Mouse (Mus musculus): ENCODE measurements around the gene Dcst2. TPM values are rescaled to one million over a fixed set of nuclear protein-coding genes. Genes with fewer than 3 reads are reported as not detected.

The Dcst2 gene
- total and polyA plus RNA-seq, 3 experiments = 0.06 TPM; not detected in 2

- TF ChIP-seq USF2 (IDR thresholded peaks at IDR 0.05; ENCODE audit: borderline replicate concordance in 1 of 2, insufficient read depth in 1 of 2, low read depth in 1 of 2, low read length in 2 of 2) (no peak), RAD21 (IDR thresholded peaks at IDR 0.05; ENCODE audit: low read depth, low read length) (peak; percentile 95), GATA1 (IDR thresholded peaks at IDR 0.05; ENCODE audit: low read depth, low read length) (no peak), EP300 (IDR thresholded peaks at IDR 0.05; ENCODE audit: low read depth in 1 of 2, low read length in 2 of 2) (no peak), TAL1 (IDR thresholded peaks at IDR 0.05; ENCODE audit: low read length) (no peak)
Measured at GRCm38 (mm10) chr3:89340465-89340864, 21.3 kb upstream of the Dcst2 start (continued).

- Histone ChIP-seq H3K4me1 (ENCODE audit: control insufficient read depth in 1 of 2, insufficient read depth in 2 of 2, low read length in 2 of 2) (peaks cover 2 to 5% of the 10 kb centered on the region in 2 experiments), H3K9me3 (replicated peaks; ENCODE audit: insufficient read depth, low read length) (no peaks in the 10 kb centered on the region), H3K79me2 (ENCODE audit: control insufficient read depth, insufficient read depth, low read length, poor library complexity) (no peaks in the 10 kb centered on the region; the same call in 1 of the 2 replicates), H3K27ac (ENCODE audit: control insufficient read depth, low read depth, low read length) (no peak overlapping the region), H3K36me3 (ENCODE audit: control insufficient read depth in 1 of 2, insufficient read depth in 2 of 2, low read length in 2 of 2) (peaks cover 0 to 2% of the 10 kb centered on the region in 2 experiments; a peak in 2 of 4 replicates), H3K4me3 (ENCODE audit: control insufficient read depth in 1 of 2, insufficient read depth in 1 of 2, low read depth in 2 of 2, low read length in 2 of 2) (no peak overlapping the region), H3K9ac (ENCODE audit: control insufficient read depth, low read depth, low read length, poor library complexity, severe bottlenecking) (no peak overlapping the region), H3K27me3 (ENCODE audit: control insufficient read depth in 1 of 2, insufficient read depth in 2 of 2, low read length in 2 of 2) (no peaks in the 10 kb centered on the region)
- no peak for TF ChIP-seq ZC3H11A (IDR thresholded peaks at IDR 0.05; ENCODE audit: low read depth, low read length)
- TF ChIP-seq ZNF384 (IDR thresholded peaks at IDR 0.05; ENCODE audit: low read depth, low read length) = no peak
- TF ChIP-seq CHD1 (IDR thresholded peaks at IDR 0.05; ENCODE audit: low read depth, low read length) = no peak
- TF ChIP-seq TAL1 (IDR thresholded peaks at IDR 0.05; ENCODE audit: low read length) = no peak
- TF ChIP-seq TCF12 (IDR thresholded peaks at IDR 0.05; ENCODE audit: low read depth, low read length) = no peak
- no peak for TF ChIP-seq TBP (IDR thresholded peaks at IDR 0.05; ENCODE audit: low read depth, low read length)
- no peak for TF ChIP-seq NELFE (IDR thresholded peaks at IDR 0.05; ENCODE audit: low read depth, low read length)
- TF ChIP-seq USF2 (IDR thresholded peaks at IDR 0.05; ENCODE audit: borderline replicate concordance in 1 of 2, insufficient read depth in 1 of 2, low read depth in 1 of 2, low read length in 2 of 2) = no peak
- no peak for TF ChIP-seq RAD21 (IDR thresholded peaks at IDR 0.05; ENCODE audit: low read depth, low read length)
- DNase-seq (ENCODE audit: low read depth, low spot score) = no peak
Measured at GRCm38 (mm10) chr3:89341794-89342193, 20.0 kb upstream of the Dcst2 start.

- Histone ChIP-seq H3K4me3 (ENCODE audit: control insufficient read depth in 1 of 2, insufficient read depth in 1 of 2, low read depth in 2 of 2, low read length in 2 of 2) (no peak overlapping the region), H3K4me1 (ENCODE audit: control insufficient read depth in 1 of 2, insufficient read depth in 2 of 2, low read length in 2 of 2) (no peaks in the 10 kb centered on the region), H3K9me3 (replicated peaks; ENCODE audit: insufficient read depth, low read length) (no peaks in the 10 kb centered on the region), H3K9ac (ENCODE audit: control insufficient read depth, low read depth, low read length, poor library complexity, severe bottlenecking) (no peak overlapping the region), H3K27me3 (ENCODE audit: control insufficient read depth in 1 of 2, insufficient read depth in 2 of 2, low read length in 2 of 2) (no peaks in the 10 kb centered on the region), H3K79me2 (ENCODE audit: control insufficient read depth, insufficient read depth, low read length, poor library complexity) (no peaks in the 10 kb centered on the region), H3K27ac (ENCODE audit: control insufficient read depth, low read depth, low read length) (no peak overlapping the region), H3K36me3 (ENCODE audit: control insufficient read depth in 1 of 2, insufficient read depth in 2 of 2, low read length in 2 of 2) (no peaks in the 10 kb centered on the region)
- no peak for TF ChIP-seq UBTF (IDR thresholded peaks at IDR 0.05; ENCODE audit: borderline replicate concordance, insufficient read depth, low read depth, low read length)
- TF ChIP-seq HCFC1 (IDR thresholded peaks at IDR 0.05; ENCODE audit: low read depth, low read length) = no peak
- TF ChIP-seq CHD2 (IDR thresholded peaks at IDR 0.05; ENCODE audit: low read length) = no peak
- no peak for TF ChIP-seq MAFK (IDR thresholded peaks at IDR 0.05; ENCODE audit: borderline replicate concordance, low read depth, low read length)
- no peak for TF ChIP-seq E2F4 (IDR thresholded peaks at IDR 0.05; ENCODE audit: borderline replicate concordance, low read depth, low read length)
- TF ChIP-seq POLR2AphosphoS5 (IDR thresholded peaks at IDR 0.05; ENCODE audit: borderline replicate concordance, low read depth, low read length) = no peak
- no peak for TF ChIP-seq GATA1 (IDR thresholded peaks at IDR 0.05; ENCODE audit: low read depth, low read length)
- TF ChIP-seq RCOR1 (IDR thresholded peaks at IDR 0.05; ENCODE audit: low read depth, low read length) = no peak
- no peak for TF ChIP-seq USF2 (IDR thresholded peaks at IDR 0.05; ENCODE audit: borderline replicate concordance in 1 of 2, insufficient read depth in 1 of 2, low read depth in 1 of 2, low read length in 2 of 2)
- TF ChIP-seq KAT2A (conservative IDR thresholded peaks at IDR 0.05; ENCODE audit: low read depth, low read length) = no peak
- no peak for TF ChIP-seq MYC (IDR thresholded peaks at IDR 0.05; ENCODE audit: low read depth, low read length)
- no peak for TF ChIP-seq USF1 (IDR thresholded peaks at IDR 0.05; ENCODE audit: low read depth, low read length)
- TF ChIP-seq NRF1 (IDR thresholded peaks at IDR 0.05; ENCODE audit: insufficient read depth, low read depth, low read length, poor library complexity, severe bottlenecking) = no peak
- no peak for TF ChIP-seq NELFE (IDR thresholded peaks at IDR 0.05; ENCODE audit: low read depth, low read length)
- DNase-seq (ENCODE audit: low read depth, low spot score) = no peak
Measured at GRCm38 (mm10) chr3:89343279-89343678, 18.5 kb upstream of the Dcst2 start.
